Mouse (Mus musculus) olfactory bulb, adult 2 months (tissue): ENCODE data around the gene Zfp536.

Experiments
- CTCF ChIP-seq: fragments of 200-500 bp; IDR thresholded peaks from 2 replicates; pipeline ENCODE4 v1.5.1; 2012; ENCODE audit warnings: low read depth, mild to moderate bottlenecking, low read length, moderate library complexity; ENCODE audit not compliant: insufficient read depth
- POLR2A ChIP-seq: fragments of 200-500 bp; IDR thresholded peaks from 2 replicates; pipeline ENCODE4 v1.6.1; 2012; ENCODE audit warnings: mild to moderate bottlenecking, low read depth, low read length, moderate library complexity; ENCODE audit not compliant: insufficient read depth

- TF ChIP-seq CTCF (no peak), POLR2A (no peak)
Measured at GRCm38 (mm10) chr7:37510933-37511675, 262.3 kb downstream of the Zfp536 start.
